Mouse (Mus musculus) hindbrain, embryonic 10.5 days (tissue): Measurements from ENCODE around the gene Actl6a. TPM values are rescaled to one million over a fixed set of nuclear protein-coding genes. Genes with fewer than 3 reads are reported as not detected.
"Not testable (repeated sequence)": the region's sequence is repeated elsewhere in the genome, so short reads cannot be mapped to it uniquely, and the experiment has no call there.

Experiments
- DNase-seq: peaks from one replicate; pipeline ENCODE4 v3.0.0-alpha.2; 2017; ENCODE audit warnings: low spot score
- H3K27ac ChIP-seq: fragments of 300-500 bp; sonication (generic); 2 replicates; pipeline ENCODE4 v1.5.1; 2016; ENCODE audit warnings: mild to moderate bottlenecking, moderate library complexity
- H3K27me3 ChIP-seq: fragments of 300-500 bp; sonication (generic); 2 replicates; pipeline ENCODE4 v1.6.1; 2016; ENCODE audit warnings: mild to moderate bottlenecking; ENCODE audit not compliant: poor library complexity, insufficient read depth, severe bottlenecking
- H3K36me3 ChIP-seq: fragments of 300-500 bp; sonication (generic); 2 replicates; pipeline ENCODE4 v1.6.1; 2016; ENCODE audit warnings: mild to moderate bottlenecking, moderate library complexity
- H3K4me1 ChIP-seq: fragments of 300-500 bp; sonication (generic); replicated peaks from 2 replicates; pipeline ENCODE4 v1.6.1; 2016; ENCODE audit warnings: mild to moderate bottlenecking
- H3K4me3 ChIP-seq: fragments of 300-500 bp; sonication (generic); 2 replicates; pipeline ENCODE4 v1.5.1; 2016; ENCODE audit warnings: mild to moderate bottlenecking, moderate library complexity
- H3K9me3 ChIP-seq: fragments of 300-500 bp; sonication (generic); 2 replicates; pipeline ENCODE4 v1.6.1; 2016; ENCODE audit warnings: mild to moderate bottlenecking, moderate library complexity
- WGBS: fragments of 180-500 bp; shearing (Covaris S2); methylation state at CpG from one replicate; pipeline ENCODE4 v1.1.7; 2016; 5-methylcytosine and 5-hydroxymethylcytosine counted together
- polyA plus RNA-seq: library from polyadenylated mRNA; unstranded; fragments of >200 nt; fragmentation: Nextera tagmentation; extraction: Ambion mirVana; gene quantifications from 2 replicates; pipeline ENCODE4 v1.2.1, GENCODE M21; 2016

Gene Actl6a
- 244 and 272 TPM in 2 replicates for polyA plus RNA-seq

GRCm38 (mm10) chr3:32705647-32706348 is at the start of gene Actl6a:
Actl6a (plus strand) TSS chr3:32706298.
- WGBS = 83% methylated on average over 9 of the region's 9 CpGs
- not testable (repeated sequence) for H3K27ac ChIP-seq, DNase-seq, H3K9me3 ChIP-seq, H3K4me3 ChIP-seq, H3K36me3 ChIP-seq, H3K27me3 ChIP-seq
- peaks cover 12% of the 10 kb centered on the region for H3K4me1 ChIP-seq

DNA sequence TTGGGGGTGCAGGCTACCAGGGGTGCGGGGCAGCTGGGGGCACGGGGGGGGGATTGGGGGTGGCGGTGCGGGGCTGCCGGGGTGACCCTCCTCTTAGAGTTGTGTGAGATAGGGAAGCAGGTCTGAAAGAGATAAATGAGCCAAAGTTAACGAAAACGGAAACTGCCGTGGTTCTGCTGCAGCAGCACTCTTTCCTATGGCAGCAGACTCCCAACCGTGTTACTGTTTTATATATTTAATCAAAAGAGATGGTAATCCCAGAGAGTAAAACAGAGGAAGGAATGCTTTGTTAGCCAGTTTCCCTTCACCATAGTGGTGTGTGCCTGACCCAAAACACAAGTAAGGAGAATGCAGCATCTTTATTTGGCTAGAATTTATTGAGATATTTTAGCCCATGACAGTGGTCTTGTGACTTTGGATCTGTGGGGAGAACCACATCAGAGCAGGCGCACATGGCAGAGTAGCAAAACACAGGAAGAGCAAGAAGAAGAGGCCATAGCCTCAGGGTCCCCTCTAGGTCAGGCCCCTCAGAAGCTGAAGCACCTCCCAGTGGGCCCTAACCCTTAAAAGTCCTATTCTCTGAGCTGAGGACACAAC is 49.6 kb upstream of the Actl6a start:
- Histone ChIP-seq H3K9me3 (no peaks in the 10 kb centered on the region; the same call in 1 of the 2 replicates), H3K4me1 (peaks cover 6% of the 10 kb centered on the region), H3K27me3 (no peaks in the 10 kb centered on the region), H3K4me3 (no peak overlapping the region), H3K27ac (no peak overlapping the region), H3K36me3 (no peaks in the 10 kb centered on the region)
- 81% methylated on average over 10 of the region's 10 CpGs for WGBS
- no peak for DNase-seq

DNA sequence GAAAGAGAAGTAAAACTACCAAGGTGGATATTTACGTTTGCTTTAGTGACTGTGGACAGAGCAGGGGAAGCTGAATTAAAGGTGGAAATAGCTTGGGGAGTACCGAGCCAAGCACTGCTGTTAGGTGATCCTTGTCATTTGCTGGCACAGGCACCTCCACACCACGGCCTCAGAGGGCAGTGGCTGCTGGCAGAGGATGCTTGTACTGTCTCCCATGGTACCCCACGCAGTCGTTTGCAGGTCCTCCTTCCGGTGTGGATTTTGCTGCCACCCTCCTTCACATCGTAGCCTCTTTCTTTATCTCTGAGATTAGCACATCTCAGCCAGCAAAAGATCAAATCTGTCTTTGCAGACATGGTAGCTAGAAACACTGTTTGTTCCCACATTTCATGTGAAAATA is 47.7 kb upstream of the Actl6a start:
- Histone ChIP-seq H3K27me3 (no peaks in the 10 kb centered on the region), H3K9me3 (no peaks in the 10 kb centered on the region), H3K4me1 (peaks cover 6% of the 10 kb centered on the region), H3K27ac (no peak overlapping the region), H3K36me3 (no peaks in the 10 kb centered on the region), H3K4me3 (no peak overlapping the region)
- WGBS = 83% methylated on average over 7 of the region's 7 CpGs
- no peak for DNase-seq

DNA sequence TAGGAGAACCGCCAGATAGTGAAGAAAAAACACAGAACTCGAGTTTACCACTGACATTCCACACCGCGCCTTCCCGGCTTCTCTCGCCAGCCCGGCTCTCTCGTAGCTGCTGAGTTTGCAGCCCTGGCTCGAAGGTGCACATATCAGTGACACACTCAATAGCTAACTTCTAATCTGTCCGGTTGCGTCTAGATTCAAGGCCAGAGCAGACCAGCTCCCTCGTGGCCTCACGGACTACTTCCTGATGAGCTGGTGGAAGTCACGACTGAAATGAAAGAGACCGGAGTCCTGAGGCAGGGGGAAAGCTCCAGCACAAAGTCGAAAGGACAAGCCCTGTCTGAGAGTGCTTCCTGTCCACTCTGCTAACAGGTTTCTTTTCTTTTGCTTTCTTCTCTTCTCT is 47.3 kb upstream of the Actl6a start:
- 81% methylated on average over 16 of the region's 16 CpGs for WGBS
- no peak overlapping the region for H3K4me3 ChIP-seq
- no peak overlapping the region for H3K27ac ChIP-seq
- H3K27me3 ChIP-seq = no peaks in the 10 kb centered on the region
- no peaks in the 10 kb centered on the region for H3K36me3 ChIP-seq
- DNase-seq = no peak
- no peaks in the 10 kb centered on the region for H3K9me3 ChIP-seq
- peaks cover 6% of the 10 kb centered on the region for H3K4me1 ChIP-seq

GRCm38 (mm10) chr3:32659506-32659905 is 46.6 kb upstream of the Actl6a start:
- Histone ChIP-seq H3K4me3 (no peak overlapping the region), H3K36me3 (no peaks in the 10 kb centered on the region), H3K27ac (no peak overlapping the region), H3K9me3 (no peaks in the 10 kb centered on the region), H3K27me3 (no peaks in the 10 kb centered on the region), H3K4me1 (peaks cover 6% of the 10 kb centered on the region)
- 94% methylated on average over 2 of the region's 2 CpGs for WGBS
- no peak for DNase-seq

GRCm38 (mm10) chr3:32660276-32660675 is 45.8 kb upstream of the Actl6a start:
- Histone ChIP-seq H3K27ac (no peak overlapping the region), H3K9me3 (no peaks in the 10 kb centered on the region), H3K36me3 (no peaks in the 10 kb centered on the region), H3K4me3 (no peak overlapping the region), H3K27me3 (no peaks in the 10 kb centered on the region), H3K4me1 (peaks cover 6% of the 10 kb centered on the region)
- 46% methylated on average over 8 of the region's 8 CpGs for WGBS
- peak; percentile 7 for DNase-seq

DNA sequence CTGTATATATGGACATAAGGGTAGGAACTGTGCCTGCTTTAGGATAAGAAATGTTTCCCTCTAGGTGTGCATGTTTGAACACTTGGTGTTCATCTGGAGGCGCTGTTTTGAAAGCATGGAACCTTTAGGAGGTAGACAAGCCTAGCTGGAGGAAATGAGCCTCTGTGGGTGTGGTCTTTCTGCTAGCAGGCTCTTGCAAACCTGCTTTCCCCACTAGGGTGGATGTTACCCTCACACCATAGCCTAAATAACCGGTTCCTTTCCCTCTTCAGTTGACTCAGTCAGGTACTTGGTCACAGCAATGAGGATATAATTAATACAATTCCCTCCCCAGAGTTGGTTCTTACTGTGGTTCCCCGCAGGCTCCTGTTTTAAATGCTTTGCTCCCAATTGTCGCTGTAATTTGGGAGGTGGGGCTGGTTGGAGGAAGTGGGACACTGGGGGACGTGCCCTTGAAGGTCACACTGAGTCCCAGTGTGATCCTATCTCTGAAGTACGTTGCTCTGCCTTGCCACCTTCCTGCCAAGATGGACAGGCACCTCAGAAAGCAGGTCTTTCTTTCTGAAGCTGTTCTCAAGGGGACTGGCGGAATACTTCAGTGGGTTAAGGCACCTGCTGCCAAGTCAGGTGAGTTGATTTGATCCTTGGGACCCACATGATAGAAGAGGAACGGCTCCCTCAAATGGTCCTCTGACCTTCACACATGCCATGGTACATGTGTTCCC is 45.1 kb upstream of the Actl6a start:
- H3K9me3 ChIP-seq = no peaks in the 10 kb centered on the region
- no peaks in the 10 kb centered on the region for H3K27me3 ChIP-seq
- 70% methylated on average over 8 of the region's 8 CpGs for WGBS

DNA sequence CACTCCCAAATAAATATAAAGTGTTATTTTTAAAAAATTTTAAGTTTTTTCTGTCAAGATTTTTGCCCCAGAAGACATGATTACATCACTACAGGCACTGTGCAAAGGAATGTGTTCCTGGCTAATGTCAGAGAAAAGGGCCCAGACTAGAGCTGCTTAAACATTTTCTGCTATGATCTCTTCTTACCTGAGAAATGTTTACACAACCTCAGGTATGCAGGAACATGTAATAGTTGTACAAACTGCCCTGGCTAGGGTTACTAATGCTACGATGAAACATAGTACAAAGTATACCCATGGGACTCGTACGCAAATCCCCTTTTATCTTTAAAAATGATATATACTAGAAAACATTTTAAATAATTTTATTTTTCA is 44.6 kb upstream of the Actl6a start:
- no peak overlapping the region for H3K4me3 ChIP-seq
- WGBS = 91% methylated on average over 3 of the region's 3 CpGs

More for the DNA sequence above, 45.1 kb upstream of the Actl6a start:
- no peak overlapping the region for H3K4me3 ChIP-seq
- peaks cover 6% of the 10 kb centered on the region for H3K4me1 ChIP-seq
- H3K27ac ChIP-seq = no peak overlapping the region
- H3K36me3 ChIP-seq = no peaks in the 10 kb centered on the region
- no peak for DNase-seq

GRCm38 (mm10) chr3:32668256-32668959 is 37.7 kb upstream of the Actl6a start:
- H3K27ac ChIP-seq = no peak overlapping the region
- H3K4me1 ChIP-seq = no peaks in the 10 kb centered on the region
- DNase-seq = no peak
- no peak overlapping the region for H3K4me3 ChIP-seq
- H3K9me3 ChIP-seq = no peaks in the 10 kb centered on the region
- WGBS = 87% methylated on average over 9 of the region's 9 CpGs
- no peaks in the 10 kb centered on the region for H3K36me3 ChIP-seq
- no peaks in the 10 kb centered on the region for H3K27me3 ChIP-seq

More for the DNA sequence above, 44.6 kb upstream of the Actl6a start:
- Histone ChIP-seq H3K27ac (no peak overlapping the region), H3K4me1 (peaks cover 6% of the 10 kb centered on the region), H3K36me3 (no peaks in the 10 kb centered on the region), H3K27me3 (no peaks in the 10 kb centered on the region), H3K9me3 (no peaks in the 10 kb centered on the region)
- no peak for DNase-seq

GRCm38 (mm10) chr3:32669211-32669610 is 36.9 kb upstream of the Actl6a start:
- Histone ChIP-seq H3K27ac (no peak overlapping the region), H3K4me3 (no peak overlapping the region), H3K36me3 (no peaks in the 10 kb centered on the region), H3K9me3 (no peaks in the 10 kb centered on the region), H3K4me1 (no peaks in the 10 kb centered on the region), H3K27me3 (no peaks in the 10 kb centered on the region)
- WGBS = 75% methylated on average over 6 of the region's 6 CpGs
- no peak for DNase-seq

- 96% methylated on average over 4 of the region's 4 CpGs for WGBS
- H3K27ac ChIP-seq = no peak overlapping the region
- no peaks in the 10 kb centered on the region for H3K4me1 ChIP-seq
- H3K9me3 ChIP-seq = no peaks in the 10 kb centered on the region
- DNase-seq = no peak
- H3K4me3 ChIP-seq = no peak overlapping the region
- no peaks in the 10 kb centered on the region for H3K36me3 ChIP-seq
- no peaks in the 10 kb centered on the region for H3K27me3 ChIP-seq
These were observed 35.9 kb upstream of the Actl6a start for GRCm38 (mm10) chr3:32670196-32670595.

GRCm38 (mm10) chr3:32673151-32673550 is 32.9 kb upstream of the Actl6a start:
- H3K27me3 ChIP-seq = no peaks in the 10 kb centered on the region
- no peaks in the 10 kb centered on the region for H3K4me1 ChIP-seq
- no peaks in the 10 kb centered on the region for H3K36me3 ChIP-seq
- no peak for DNase-seq
- H3K4me3 ChIP-seq = no peak overlapping the region
- no peak overlapping the region for H3K27ac ChIP-seq
- H3K9me3 ChIP-seq = no peaks in the 10 kb centered on the region

- no peaks in the 10 kb centered on the region for H3K27me3 ChIP-seq
- no peak overlapping the region for H3K27ac ChIP-seq
- H3K9me3 ChIP-seq = no peaks in the 10 kb centered on the region
- DNase-seq = no peak
- WGBS = 84% methylated on average over 6 of the region's 6 CpGs
- H3K4me3 ChIP-seq = no peak overlapping the region
- H3K36me3 ChIP-seq = no peaks in the 10 kb centered on the region
- H3K4me1 ChIP-seq = no peaks in the 10 kb centered on the region
These were observed 29.7 kb upstream of the Actl6a start for GRCm38 (mm10) chr3:32676393-32676792.
